ENCODE assay signal across 23 mouse cellular contexts in genomic region chr3:95598734-95599133, GRCm38 (mm10). TPM values are rescaled to one million over a fixed set of nuclear protein-coding genes. Genes with fewer than 3 reads are reported as not detected.
"Had no signal": no experiment of that assay in that cellular context is flagged by ENCODE, and none has a peak within 500 bp of the region (broad histone marks: within the 10 kb centered on the region; RNA-seq: fewer than 3 reads in every experiment).

No protein-coding gene starts in this region.

- H3K4me1 ChIP-seq: midbrain, embryonic 10.5 days; midbrain, embryonic 12.5 days; midbrain, embryonic 15.5 days; neural tube, embryonic 12.5 days had no signal

- H3K4me2 ChIP-seq: lung, embryonic 14.5 days; midbrain, embryonic 12.5 days; midbrain, embryonic 15.5 days; neural tube, embryonic 12.5 days had no signal

- DNase-seq: lung, adult 18-20 months; lung, embryonic 14.5 days; lung, postnatal 10 days; lung, postnatal 4 days; retina, postnatal 1 day; right cerebral cortex, adult 18-20 months; right cerebral cortex, postnatal 25 days; right cerebral cortex, postnatal 4 days; spleen, adult 18-20 months; thymus, adult 18-20 months; thymus, postnatal 14 days; thymus, postnatal 36 days had no signal

- H3K4me3 ChIP-seq: midbrain, embryonic 10.5 days; midbrain, embryonic 12.5 days; midbrain, embryonic 15.5 days; neural tube, embryonic 12.5 days had no signal

- H3K27ac ChIP-seq: midbrain, embryonic 10.5 days; midbrain, embryonic 12.5 days; midbrain, embryonic 15.5 days; neural tube, embryonic 12.5 days had no signal

- H3K9me3 ChIP-seq: midbrain, embryonic 10.5 days; midbrain, embryonic 12.5 days; midbrain, embryonic 15.5 days; neural tube, embryonic 12.5 days had no signal

- H3K9ac ChIP-seq: lung, embryonic 14.5 days; midbrain, embryonic 12.5 days; midbrain, embryonic 15.5 days; neural tube, embryonic 12.5 days had no signal

- H3K27me3 ChIP-seq: midbrain, embryonic 12.5 days; midbrain, embryonic 15.5 days; neural tube, embryonic 12.5 days had no signal

- ATAC-seq: midbrain, embryonic 15.5 days had no signal

RNA-seq across cellular contexts. Expression of gene Hormad1, which starts 39.3 kb away (rescaled TPM):
- polyA plus RNA-seq: liver, embryonic 16.5 days; lung, embryonic 14.5 days; lung, embryonic 16.5 days; midbrain, embryonic 10.5 days; midbrain, embryonic 12.5 days; midbrain, embryonic 15.5 days; midbrain, postnatal 0 days; neural tube, embryonic 12.5 days; neural tube, embryonic 14.5 days; small intestine, adult 2 months; stomach, embryonic 14.5 days; stomach, embryonic 16.5 days had no signal
